Mouse (Mus musculus) lung, postnatal 10 days (tissue): Measurements from ENCODE around the gene Abhd5.

Experiments used
- DNase-seq: peaks from one replicate; pipeline ENCODE4 v3.0.0; 2021

Gene Abhd5

DNA sequence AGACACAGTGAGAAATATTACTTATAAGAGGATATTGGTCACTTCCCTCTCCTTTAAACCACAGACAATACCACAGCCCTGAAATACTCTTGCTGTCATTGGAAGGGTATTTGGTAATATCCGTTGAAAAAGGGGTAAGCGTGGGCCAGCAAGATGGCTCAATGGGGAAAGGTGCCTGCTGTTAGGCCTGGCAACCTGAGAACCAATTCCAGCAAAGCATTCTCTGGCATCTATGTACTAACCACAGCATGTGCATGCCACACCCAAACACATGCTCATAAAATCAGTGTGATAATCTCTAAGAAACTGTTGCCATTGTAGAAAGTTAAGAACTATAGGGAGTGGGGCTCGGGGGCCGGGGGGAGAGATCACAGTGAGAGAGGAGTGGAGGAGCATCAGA lies 2.1 kb upstream of the Abhd5 start:
- DNase-seq: no peak

- peak; percentile 42 for DNase-seq
Observed at GRCm38 (mm10) chr9:122350396-122351130, 845 bp upstream of the Abhd5 start.

- no peak for DNase-seq
Observed at GRCm38 (mm10) chr9:122352025-122352392, 601 bp downstream of the Abhd5 start.

DNA sequence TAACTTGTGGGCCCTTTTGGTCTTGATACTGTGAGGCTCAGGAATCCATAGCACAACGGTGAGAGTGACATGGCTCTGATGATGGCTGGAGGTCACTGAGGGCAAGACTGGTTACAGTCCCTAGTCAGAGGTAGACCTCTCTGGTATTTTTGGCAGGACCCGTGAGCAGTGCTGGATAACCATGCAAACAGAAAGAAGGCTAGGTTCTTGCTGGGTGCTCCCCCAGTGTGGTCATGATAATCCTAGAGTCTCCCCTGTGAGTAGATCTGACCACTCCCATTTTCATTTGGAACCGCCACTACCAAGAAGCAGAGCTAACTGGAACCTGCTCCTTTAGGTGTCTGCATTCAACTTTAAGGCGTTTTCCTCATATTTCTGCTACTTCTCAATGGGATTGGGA lies 1.5 kb downstream of the Abhd5 start:
- DNase-seq: peak; percentile 3

GRCm38 (mm10) chr9:122354240-122354639 lies 2.8 kb downstream of the Abhd5 start:
- no peak for DNase-seq

- no peak for DNase-seq
Observed at GRCm38 (mm10) chr9:122357073-122357472, 5.7 kb downstream of the Abhd5 start.

DNA sequence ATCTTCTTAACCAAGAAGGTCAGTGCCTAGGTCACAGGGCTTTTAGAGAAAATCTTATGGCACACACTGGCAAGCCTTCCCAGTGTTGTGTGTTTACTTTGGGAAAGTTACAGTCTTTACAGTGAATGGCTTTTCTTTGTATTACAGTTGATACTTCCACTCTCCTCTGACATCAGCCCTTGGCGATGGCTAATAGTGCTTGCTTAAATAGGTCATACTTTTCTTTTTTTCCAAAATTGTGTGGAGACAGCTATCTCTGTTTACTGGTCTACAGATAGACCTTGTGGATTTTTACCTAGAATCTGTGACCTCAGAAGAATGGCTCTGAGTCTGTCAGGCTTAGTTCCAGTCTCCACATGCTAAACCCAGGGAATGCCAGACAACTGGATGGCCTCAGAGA lies 6.2 kb downstream of the Abhd5 start:
- no peak for DNase-seq

GRCm38 (mm10) chr9:122364171-122364570 lies 12.8 kb downstream of the Abhd5 start:
- no peak for DNase-seq

- DNase-seq: no peak
Observed at GRCm38 (mm10) chr9:122370292-122370794, 18.9 kb downstream of the Abhd5 start.

- DNase-seq: peak; percentile 55
Observed at GRCm38 (mm10) chr9:122372506-122372905, 21.1 kb downstream of the Abhd5 start.

DNA sequence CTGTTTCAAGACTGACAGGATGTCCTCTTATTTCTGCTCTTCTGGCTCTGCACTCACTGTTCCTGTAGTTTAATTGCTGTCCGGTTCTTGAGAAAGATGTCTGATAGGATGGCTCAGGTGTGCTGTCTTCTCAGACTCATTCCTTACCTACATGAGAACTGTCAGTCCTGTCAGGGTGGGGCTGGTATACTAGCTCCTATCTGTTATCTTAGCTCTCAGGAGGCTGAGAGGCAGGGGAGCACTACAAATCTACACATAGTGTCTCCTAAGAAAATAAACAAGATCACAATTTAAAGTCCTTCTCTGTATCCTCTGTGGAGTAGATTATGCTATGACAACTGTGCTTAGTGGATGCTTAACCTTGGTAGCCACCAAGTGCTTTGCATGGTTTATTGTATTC lies 21.6 kb downstream of the Abhd5 start:
- DNase-seq: no peak

GRCm38 (mm10) chr9:122378986-122379385 lies 27.6 kb downstream of the Abhd5 start:
- no peak for DNase-seq

- DNase-seq: no peak
Observed at GRCm38 (mm10) chr9:122380959-122381358, 29.6 kb downstream of the Abhd5 start.

GRCm38 (mm10) chr9:122382006-122382405 lies 30.6 kb downstream of the Abhd5 start:
- DNase-seq: no peak

DNA sequence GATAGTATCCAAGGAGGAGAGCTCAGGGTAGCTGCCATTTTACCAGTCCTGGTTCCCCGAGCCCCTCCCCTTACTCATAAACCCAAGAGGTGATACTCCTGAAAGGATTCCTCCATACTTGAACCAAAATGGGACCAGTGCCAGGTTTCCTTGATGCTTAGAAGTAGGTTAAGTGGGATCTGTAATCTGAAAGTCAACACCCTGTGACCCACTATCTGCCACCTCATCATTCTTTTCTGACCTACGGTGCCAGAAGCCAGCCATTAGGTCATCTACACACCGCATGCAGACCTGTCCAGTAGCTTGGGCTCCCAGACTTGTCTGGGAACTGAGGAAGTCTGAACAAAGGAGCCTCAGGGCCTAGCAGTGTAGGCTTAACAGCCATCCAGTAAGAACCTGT lies 34.6 kb downstream of the Abhd5 start:
- DNase-seq: peak; percentile 27

DNA sequence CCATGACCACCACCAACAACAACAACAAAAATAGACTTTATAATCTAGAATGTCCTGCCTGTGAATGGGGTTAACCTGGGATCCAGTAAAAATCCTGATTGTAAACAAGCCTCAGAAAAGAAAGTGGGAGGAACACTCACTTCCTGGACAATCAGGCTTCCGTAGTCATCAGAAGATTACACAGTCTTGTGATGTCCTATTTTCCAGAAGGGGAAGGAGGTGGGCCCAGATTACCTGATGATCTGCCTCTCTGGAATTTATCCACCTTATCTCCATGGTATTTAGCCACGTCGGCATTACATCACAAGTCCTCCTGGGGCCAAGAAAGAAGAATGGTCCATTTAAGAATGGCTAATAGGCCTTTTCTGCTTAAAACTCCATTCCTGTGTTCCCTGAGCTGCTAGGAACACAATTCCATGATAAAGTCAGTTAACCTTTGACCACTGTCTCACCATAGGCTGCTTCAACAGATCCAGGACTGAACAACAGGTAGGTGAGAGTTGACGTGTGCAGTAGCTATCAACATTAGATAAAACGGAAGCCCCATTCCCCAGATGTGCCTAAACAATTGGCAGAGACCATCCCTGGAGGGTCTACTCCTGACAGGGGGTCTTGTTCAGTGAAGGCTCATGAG lies 38.0 kb downstream of the Abhd5 start:
- no peak for DNase-seq

DNA sequence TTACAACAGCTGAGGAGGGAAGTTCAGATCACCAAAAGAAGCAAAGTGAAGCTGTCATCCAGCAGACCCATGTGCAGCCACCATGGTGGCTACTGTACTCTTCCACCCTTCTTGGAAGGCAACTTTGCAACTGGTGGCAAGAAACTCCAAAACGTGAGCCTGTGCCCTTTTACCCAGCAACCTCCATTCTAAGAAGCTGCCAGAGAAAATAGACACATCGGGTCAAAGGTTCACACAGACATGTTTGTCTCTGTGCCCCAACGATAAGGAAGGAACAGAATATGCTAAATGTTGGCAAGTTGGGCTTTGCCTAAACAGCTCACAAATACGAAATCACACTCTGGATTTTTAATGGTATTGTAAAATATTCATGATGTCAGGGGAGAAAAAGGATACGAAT lies 44.4 kb downstream of the Abhd5 start:
- DNase-seq: no peak

DNA sequence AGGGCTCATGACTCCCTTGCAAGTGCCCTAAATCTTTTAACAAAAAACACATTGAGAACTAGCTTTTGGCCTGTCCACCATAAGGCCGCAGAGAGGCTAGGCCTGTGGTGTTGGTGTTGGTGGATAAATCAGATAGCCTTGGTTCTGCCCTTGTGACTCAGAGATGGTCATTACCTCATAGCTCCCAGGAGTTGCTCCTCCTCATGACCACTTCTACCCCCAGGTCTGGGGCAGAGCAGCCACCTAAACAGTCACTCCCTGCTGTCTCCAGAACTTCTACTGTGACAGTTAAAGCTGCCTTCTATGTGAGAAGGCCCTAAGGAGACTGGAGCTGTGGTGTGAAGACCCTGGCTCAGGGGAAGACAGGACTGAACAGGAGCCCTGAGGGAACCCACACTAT lies 45.7 kb downstream of the Abhd5 start:
- no peak for DNase-seq

DNA sequence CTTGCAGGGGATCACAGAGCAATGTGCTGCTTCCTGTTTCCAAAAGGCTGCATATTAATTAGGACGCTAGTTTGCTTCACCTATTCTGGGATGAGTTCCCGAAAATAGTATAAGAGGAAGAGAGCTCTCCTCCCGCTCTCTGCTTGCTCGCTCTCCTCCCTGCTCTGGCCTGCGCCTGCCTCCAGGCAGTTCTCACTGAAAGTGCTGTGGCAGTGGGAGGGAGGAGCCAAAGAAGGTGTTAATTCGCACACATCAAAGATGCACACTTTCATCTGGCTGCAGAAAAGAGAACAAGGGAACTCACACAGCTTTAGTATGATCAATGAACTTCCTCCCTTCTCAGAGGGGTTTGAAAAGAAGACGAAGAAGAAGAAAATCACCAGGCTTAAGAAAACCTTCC lies 47.3 kb downstream of the Abhd5 start:
- DNase-seq: no peak

DNA sequence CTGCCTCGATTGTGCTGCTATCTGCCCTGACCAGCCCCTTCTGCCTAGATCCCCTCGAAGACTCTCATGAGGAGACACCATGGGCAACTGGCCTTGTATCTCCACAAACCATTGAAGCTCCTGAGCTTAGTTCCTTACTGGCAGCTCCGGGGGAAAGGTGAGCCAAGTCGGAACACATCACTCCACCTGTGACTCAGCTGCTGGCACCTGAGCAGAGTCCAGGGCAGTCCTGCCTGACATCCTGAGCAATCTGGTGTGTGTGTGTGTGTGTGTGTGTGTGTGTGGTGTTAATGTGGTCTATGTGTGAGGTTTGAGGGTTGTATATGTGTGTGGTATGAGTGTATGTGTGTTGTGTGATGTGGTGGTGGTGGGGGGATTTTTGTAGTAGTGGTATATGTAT lies 49.8 kb downstream of the Abhd5 start:
- DNase-seq: no peak

GRCm38 (mm10) chr9:122410437-122411175 lies 59.2 kb downstream of the Abhd5 start:
- DNase-seq: no peak

GRCm38 (mm10) chr9:122414648-122415047 lies 63.2 kb downstream of the Abhd5 start:
- DNase-seq: no peak

GRCm38 (mm10) chr9:122415056-122415775 lies 63.8 kb downstream of the Abhd5 start:
- DNase-seq: no peak
